Mouse (Mus musculus) heart, embryonic 11.5 days (tissue): Measurements from ENCODE around the gene Ufc1. TPM values are rescaled to one million over a fixed set of nuclear protein-coding genes. Genes with fewer than 3 reads are reported as not detected.

ENCODE experiments used
- polyA plus RNA-seq: library from polyadenylated mRNA; unstranded; fragments of >200 nt; fragmentation: Nextera tagmentation; extraction: Ambion mirVana; gene quantifications from 2 replicates; pipeline ENCODE4 v1.2.1, GENCODE M21; 2014

Gene Ufc1
- polyA plus RNA-seq, 1 experiment from 2014 or later, result 90.3 TPM

Other genes starting within 250 kb of the Ufc1 start
- 3.8 and 4.4 TPM in 2 replicates for gene Fcgr3, start 230.1 kb downstream of the Ufc1 start, polyA plus RNA-seq
- gene Cfap126, start 181.1 kb downstream of the Ufc1 start, polyA plus RNA-seq, result 2.7 and 5.6 TPM in 2 replicates
- 426 and 502 TPM in 2 replicates for gene Sdhc, start 144.4 kb downstream of the Ufc1 start, polyA plus RNA-seq
- gene Mpz, start 144.3 kb downstream of the Ufc1 start, polyA plus RNA-seq, result 0.30 TPM in 1 of 2 replicates, not detected in the other
- gene Pcp4l1, start 98.8 kb downstream of the Ufc1 start, polyA plus RNA-seq, result 36.2 and 40.0 TPM in 2 replicates
- gene Nr1i3, start 81.1 kb downstream of the Ufc1 start, polyA plus RNA-seq, result 0.11 and 0.19 TPM in 2 replicates
- 44.1 and 53.2 TPM in 2 replicates for gene Tomm40l, start 72.5 kb downstream of the Ufc1 start, polyA plus RNA-seq
- gene Apoa2, start 70.0 kb downstream of the Ufc1 start, polyA plus RNA-seq, result 13.6 and 55.4 TPM in 2 replicates
- gene Fcer1g, start 60.7 kb downstream of the Ufc1 start, polyA plus RNA-seq, result 12.1 and 18.4 TPM in 2 replicates
- gene Adamts4, start 44.6 kb downstream of the Ufc1 start, polyA plus RNA-seq, result 1.5 and 1.7 TPM in 2 replicates
- 446 and 471 TPM in 2 replicates for gene Ndufs2, start 43.6 kb downstream of the Ufc1 start, polyA plus RNA-seq
- gene B4galt3, start 24.7 kb downstream of the Ufc1 start, polyA plus RNA-seq, result 48.4 and 49.4 TPM in 2 replicates
- gene Ppox, start 13.8 kb downstream of the Ufc1 start, polyA plus RNA-seq, result 59.9 and 60.7 TPM in 2 replicates
- gene Usp21, start 7.0 kb downstream of the Ufc1 start, polyA plus RNA-seq, result 51.2 TPM in 2 replicates
- 40.4 and 45.4 TPM in 2 replicates for gene Dedd, start 34.1 kb upstream of the Ufc1 start, polyA plus RNA-seq
- 24.8 and 30.9 TPM in 2 replicates for gene Nit1, start 50.6 kb upstream of the Ufc1 start, polyA plus RNA-seq
- gene Pfdn2, start 50.6 kb upstream of the Ufc1 start, polyA plus RNA-seq, result 49.5 and 51.3 TPM in 2 replicates
- 0.49 and 0.51 TPM in 2 replicates for gene Klhdc9, start 65.8 kb upstream of the Ufc1 start, polyA plus RNA-seq
- 0.08 and 0.20 TPM in 2 replicates for gene Nectin4, start 75.1 kb upstream of the Ufc1 start, polyA plus RNA-seq
- 0.18 and 0.44 TPM in 2 replicates for gene Arhgap30, start 93.9 kb upstream of the Ufc1 start, polyA plus RNA-seq
- 53.3 and 68.2 TPM in 2 replicates for gene Usf1, start 116.3 kb upstream of the Ufc1 start, polyA plus RNA-seq
- gene Tstd1, start 123.8 kb upstream of the Ufc1 start, polyA plus RNA-seq, result 0.45 and 1.7 TPM in 2 replicates
- 64.1 and 65.7 TPM in 2 replicates for gene F11r, start 142.5 kb upstream of the Ufc1 start, polyA plus RNA-seq
- gene Alyref2, start 208.5 kb upstream of the Ufc1 start, polyA plus RNA-seq, result 12.3 and 12.7 TPM in 2 replicates
- gene Itln1, start 240.3 kb upstream of the Ufc1 start, polyA plus RNA-seq, result not detected in 2 replicates